Mouse (Mus musculus): ENCODE results near the gene Sowahd.
A peak's percentile ranks its signal among the peaks of the same experiment; 100 is the strongest.
"Not testable (repeated sequence)": the region's sequence is repeated elsewhere in the genome, so short reads cannot be mapped to it uniquely, and the experiment has no call there.

Gene Sowahd

DNA sequence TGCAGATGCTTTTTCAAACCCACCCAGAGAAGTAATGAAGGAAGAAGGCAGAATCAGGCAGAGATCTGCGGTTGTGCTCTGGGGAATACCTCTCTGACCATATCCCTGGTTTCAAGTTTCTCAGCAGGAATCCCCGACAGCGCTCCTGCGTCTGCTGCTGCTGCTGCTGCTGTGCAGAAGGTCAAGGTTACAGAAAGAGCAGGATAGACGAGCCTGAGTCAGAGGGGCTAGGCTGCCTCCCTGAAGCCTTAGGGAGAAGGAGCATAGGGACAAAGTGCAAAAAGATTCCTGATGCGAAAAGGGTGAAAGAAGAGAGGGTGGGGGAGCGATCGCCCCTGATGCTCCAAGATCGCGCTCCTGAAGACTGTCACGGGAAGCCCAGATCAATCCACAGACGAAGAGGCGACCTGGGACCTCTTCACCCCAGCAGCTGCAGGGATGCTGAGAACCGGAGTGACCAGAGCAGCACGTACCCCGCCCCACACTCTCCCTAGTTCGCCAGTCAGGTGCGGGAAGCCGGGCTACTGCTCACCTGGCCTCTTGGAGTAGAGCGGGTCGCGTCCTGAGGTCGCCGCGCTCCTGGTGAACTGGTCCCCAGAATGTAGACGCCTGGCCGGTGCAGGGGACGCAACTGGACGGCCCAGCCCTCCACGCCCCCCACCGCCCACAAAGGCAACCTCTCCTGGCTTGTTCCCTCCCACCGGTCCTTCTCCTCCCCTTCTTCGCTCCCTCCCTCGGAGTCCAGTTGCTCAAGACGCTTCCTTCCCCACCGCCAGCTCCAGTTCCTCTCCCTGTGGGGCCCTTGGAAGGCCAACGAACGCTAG lies at the start of gene Sowahd:
Gene Sowahd (plus strand): TSS at position 780 of the 824 bp plus-strand sequence.
- no peak for DNase-seq (ENCODE audit: extremely low read depth, insufficient read length, low spot score)

DNA sequence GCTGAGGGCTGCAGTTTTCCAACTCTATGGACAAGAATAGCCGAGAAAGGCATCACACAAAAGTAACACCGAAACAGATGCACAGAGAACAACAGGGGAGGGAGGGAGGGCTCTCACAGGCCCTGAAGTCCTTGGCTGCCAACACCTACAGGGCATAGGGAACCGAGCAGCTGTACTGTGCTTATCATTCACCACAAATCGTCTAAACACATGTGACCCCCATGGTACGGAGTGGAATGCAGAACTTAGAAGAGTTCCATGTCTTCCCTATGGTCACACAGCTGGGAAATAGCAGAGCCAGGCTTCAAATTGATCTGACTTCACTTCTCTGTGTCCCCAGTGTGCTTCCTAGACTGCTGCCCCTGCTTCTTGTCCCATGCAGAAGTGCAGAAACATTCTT lies 34.8 kb upstream of the Sowahd start:
- DNase-seq (ENCODE audit: extremely low read depth, insufficient read length, low spot score): no peak

DNA sequence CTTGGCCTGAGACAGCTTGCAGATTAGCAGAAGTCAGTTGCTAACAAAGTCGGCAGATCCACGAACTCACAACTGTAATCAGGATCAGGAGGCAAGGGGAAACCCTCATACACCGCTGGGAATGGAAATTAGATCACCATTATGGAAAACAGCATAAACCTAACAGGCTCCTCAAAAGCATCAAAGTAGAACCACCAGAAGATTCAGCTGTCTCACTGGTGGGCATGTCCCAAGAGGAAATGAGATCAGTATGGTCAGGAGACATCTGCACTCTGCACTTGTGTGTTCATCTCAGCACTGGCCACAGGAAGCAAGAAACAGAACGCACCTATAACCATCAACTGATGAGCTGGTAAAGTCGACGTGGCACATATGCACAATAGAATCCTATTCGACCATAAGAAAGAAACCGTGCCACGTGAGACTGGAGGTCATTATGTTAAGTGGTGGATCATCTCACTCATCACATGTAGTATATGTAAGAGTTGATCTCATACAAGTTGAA lies 30.4 kb upstream of the Sowahd start:
- no peak for DNase-seq (ENCODE audit: extremely low read depth, insufficient read length, low spot score)

DNA sequence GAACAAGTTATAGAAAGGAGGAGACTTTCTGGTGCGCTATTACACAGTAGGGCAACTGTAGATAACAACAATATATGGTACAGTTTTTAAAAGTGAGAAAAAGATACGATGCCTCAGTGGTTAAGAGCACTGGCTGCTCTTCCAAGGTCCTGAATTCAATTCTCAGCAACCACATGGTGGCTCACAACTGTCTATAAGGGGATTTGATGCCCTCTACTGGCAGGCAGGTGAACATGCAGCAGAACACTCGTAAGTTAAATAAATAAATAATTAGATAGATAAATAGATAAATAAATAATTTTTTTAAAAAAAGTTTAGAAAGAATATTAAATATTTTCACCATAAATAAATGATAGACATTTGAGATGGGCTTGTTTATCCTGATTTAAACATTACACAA lies 29.6 kb upstream of the Sowahd start:
- no peak for DNase-seq (ENCODE audit: extremely low read depth, insufficient read length, low spot score)

DNA sequence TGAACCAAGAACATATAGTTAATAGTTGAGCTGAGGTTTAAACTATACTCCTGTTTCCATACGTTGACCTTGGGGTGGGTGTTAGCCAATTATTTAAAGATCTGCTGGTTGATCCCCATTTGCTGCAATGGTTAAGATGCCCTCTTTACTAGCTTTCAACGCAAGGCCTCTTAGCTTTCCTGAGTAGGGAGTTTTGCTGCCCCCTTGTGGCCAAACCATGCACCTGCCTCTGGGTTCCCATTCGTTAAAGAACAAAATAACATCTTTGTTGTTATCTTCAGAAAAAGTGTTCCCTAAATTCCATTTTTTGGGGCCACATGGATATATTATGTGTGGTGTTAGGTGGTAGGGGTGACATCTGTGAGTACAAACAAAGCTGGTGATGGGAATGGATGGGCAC lies 26.0 kb upstream of the Sowahd start:
- DNase-seq (ENCODE audit: extremely low read depth, insufficient read length, low spot score): no peak

DNA sequence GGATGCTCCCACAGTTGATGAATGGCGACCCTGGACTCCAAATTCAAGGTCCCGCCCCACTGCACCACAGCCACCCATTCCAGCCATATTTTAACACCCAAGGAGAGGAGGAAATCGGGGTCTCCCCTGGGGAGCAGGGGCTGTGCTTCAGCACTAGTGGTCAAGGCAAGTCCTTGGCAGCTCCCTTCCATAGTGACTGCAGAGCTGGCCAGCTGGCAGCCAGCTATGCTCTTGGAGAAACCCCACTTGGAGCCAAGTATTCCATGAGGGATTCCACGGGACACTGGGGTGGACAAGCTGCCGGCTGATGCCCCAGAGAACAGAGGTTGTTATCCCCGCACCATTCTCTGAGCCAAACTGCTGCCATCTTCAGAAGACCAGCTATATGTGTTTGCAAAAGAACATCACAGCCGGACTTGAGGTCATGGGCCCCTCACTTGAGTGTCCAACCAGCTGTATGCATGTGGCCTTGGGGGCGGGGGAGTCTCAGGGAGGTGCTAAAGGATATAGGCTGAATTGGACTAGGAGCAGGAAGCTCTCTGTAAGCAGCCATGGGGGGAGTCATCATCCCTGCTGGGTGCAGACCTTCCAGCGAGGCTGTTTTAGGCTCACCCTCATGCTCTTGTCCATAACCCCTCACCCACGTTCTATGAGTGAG lies 24.9 kb upstream of the Sowahd start:
- DNase-seq (ENCODE audit: extremely low read depth, insufficient read length, low spot score): no peak

DNA sequence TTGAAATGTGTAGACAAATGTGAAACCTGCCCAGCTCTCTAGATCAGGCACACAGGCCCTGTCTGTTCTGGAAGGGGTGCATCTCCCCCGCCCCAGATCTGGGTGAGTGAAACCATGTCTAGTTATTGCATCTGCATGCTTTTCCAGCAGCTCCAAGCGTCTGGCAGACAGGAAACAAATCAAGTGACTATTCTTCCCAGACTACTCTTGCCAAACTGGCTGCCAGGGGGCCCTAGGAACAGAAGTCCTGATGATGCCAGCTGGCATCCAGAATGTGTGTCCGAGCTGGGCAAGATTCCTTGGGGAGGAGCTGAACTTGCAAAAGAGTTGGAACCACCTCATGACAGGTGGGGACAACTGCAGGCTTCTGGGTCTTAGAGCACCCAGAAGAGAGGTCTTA lies 20.3 kb upstream of the Sowahd start:
- DNase-seq (ENCODE audit: extremely low read depth, insufficient read length, low spot score): no peak

DNA sequence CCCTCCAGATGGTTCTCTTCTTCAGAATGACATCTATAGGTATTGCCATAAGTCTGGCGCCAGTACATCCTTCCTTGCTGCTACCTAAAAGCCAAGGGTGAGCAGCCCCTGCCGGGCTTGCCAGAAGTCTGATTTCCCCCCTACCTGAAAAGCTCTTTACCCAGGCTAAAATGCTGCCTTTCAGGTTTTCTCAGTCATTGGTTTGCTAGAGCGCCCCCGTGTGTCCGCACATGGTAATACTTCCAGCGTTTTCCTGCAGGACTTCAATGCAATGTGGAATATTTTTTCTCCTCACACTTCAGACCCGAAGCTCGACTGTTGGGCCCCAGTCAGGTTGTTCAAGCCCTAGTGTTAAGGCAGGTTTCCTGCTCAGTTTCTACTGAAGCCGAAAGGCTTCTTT lies 5.9 kb upstream of the Sowahd start:
- DNase-seq (ENCODE audit: extremely low read depth, insufficient read length, low spot score): no peak

DNA sequence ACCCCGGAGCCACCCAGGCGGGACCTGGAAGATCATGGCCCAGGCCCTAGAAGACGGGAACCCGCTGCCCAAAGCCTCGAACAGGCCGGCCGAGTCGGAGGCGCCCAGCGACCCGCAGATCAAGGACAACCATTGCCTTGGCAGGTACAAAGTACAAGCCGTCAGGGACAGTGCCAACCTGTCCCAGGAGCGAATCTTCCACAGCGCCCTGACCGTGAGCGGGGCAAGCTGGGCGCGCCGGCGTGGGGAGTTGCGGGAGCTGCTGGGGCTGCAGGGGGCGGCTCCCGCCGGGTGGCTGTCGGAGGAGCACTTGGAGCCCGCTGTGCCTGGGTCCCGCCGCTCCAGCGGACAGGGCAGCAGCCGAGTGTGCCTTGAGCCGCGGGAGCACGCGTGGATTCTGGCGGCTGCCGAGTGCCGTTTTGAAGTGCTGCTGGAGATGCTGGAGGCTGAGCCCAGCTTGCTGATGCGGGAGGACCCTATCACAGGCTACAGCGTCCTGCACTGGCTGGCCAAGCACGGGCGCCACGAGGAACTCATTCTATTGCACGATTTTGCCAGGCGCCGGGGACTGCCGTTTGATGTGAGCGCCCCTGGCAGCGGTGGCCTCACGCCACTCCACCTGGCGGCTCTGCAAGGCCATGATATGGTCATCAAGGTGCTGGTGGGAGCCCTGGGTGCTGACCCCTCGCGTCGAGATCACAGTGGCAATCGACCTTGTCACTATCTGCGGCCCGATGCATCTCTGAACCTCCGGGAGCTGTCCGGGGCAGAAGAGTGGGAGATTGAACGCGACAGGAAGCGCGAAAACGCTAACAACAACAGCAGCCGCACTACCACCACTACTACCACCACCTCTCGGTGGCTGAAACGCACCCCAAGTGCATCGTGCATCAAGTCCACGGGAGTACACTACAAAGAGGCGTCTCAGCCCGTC lies 512 bp downstream of the Sowahd start:
- peak; percentile 2 for DNase-seq (ENCODE audit: extremely low read depth, insufficient read length, low spot score)

DNA sequence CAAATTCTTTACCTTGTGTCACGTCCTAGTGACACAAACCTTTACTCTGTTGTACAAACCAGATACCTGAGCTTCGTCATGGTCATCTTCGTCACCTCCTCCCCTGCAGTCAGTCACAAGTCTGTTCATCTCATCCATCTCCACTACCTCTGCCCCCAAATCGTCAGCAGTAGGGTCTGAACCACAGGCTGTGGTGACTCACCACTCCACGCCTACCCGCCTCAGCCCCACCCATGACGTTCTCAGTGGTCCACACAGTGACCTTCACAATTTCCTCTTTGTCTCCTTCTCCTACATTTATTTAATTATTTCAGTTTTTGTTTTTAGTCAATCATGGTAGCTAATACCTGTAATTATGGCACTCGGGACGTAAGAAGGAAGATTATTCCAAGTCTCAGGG lies 15.3 kb downstream of the Sowahd start:
- no peak for DNase-seq (ENCODE audit: extremely low read depth, insufficient read length, low spot score)

DNA sequence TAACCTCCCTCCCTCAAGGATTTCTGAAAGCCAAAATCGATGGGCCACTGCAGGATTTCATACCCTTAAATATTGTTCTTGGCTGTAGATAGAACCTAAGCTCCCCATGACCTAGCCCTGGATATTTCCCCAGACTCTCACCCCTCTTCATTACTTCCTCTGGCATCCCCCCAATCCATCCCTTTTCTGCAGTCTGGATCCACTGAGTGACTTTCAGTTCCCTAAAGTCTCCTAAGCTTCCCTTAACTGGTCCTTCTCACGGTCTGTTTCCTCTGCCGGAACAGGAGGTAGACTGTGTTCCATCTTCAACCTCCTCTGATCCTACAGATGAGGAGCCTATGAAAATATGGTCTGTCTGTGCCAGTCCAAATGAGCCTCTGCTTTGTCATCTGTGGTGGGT lies 18.7 kb downstream of the Sowahd start:
- no peak for DNase-seq (ENCODE audit: extremely low read depth, insufficient read length, low spot score)

DNA sequence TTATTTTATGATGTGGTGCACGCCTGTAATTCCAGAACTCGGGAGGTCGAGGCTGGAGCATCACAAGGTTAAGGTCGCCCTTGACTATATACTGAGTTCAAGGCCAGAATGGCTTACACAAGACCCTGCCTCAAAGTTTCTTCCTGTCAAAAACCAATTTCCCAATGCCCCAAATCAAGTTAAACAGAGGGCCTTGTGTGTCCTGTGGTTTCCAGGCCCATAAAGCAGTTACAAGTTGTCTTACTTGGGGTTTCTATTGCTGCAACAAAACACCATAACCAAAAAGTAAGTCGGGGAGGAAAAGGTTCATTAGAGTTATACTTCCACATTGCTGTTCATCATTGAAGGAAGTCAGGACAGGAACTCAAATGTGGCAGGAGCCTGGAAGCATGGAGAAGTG lies 20.1 kb downstream of the Sowahd start:
- DNase-seq (ENCODE audit: extremely low read depth, insufficient read length, low spot score): no peak

DNA sequence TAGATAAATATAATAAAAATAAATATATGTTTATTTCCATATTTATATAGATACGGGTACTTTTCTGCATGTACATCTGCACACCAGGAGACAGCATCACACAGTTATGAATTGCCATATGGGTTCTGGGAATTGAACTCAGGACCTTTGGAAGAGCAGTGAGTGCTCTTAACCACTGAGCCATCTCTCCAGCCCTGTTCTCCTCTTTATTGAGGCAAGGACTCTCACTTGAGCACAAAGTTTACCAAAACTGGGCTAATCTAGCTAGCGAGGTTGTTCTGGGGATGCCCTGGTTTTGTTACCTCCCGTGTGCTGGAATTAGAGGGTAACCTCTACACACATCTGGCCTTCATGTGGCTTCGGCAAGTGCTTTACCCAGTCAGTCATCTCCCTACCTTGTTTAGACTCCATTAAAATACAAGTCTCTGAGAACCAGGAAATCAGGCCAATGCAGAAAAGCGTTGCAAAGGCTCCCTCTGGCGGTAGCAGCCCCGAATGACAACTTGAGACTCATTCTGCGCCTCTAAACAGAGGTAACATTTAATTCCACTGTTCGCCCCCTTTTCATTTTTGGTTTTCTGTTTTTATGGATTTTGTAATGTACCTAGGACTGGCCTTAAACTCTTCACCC lies 25.7 kb downstream of the Sowahd start:
- DNase-seq (ENCODE audit: extremely low read depth, insufficient read length, low spot score): peak; percentile 43

DNA sequence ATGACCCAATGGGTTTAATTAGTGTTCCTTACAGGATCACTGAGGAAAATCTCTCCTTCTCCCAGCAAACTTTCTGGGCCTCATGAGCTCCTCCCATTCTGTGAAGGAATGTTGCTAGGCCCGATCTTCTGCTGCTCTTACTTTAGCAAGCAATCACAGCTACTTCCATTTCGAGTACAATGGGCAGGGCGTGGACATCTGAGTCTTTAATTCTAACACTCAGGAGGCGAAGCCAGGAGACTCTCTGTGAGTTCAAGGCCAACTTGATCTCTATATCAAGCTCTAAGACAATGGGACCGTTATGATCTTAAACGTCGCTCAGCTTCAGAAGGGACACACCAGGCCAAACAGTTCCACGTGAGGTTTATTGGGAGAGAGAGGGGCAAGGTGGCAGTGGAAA lies 28.0 kb downstream of the Sowahd start:
- DNase-seq (ENCODE audit: extremely low read depth, insufficient read length, low spot score): no peak

DNA sequence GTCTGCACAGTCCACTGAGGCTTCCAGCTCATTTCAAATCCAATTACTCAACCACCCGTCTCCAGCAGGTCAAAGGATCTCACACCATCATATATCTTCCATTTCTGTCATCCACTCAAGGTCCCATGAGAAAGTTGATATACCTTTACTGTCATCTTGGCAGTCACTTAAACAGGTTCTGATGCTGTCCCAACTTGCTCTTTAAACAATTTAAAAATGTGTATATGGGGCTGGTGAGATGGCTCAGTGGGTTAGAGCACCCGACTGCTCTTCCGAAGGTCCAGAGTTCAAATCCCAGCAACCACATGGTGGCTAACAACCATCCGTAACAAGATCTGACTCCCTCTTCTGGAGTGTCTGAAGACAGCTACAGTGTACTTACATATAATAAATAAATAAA lies 31.7 kb downstream of the Sowahd start:
- not testable (repeated sequence) for DNase-seq (ENCODE audit: extremely low read depth, insufficient read length, low spot score)

DNA sequence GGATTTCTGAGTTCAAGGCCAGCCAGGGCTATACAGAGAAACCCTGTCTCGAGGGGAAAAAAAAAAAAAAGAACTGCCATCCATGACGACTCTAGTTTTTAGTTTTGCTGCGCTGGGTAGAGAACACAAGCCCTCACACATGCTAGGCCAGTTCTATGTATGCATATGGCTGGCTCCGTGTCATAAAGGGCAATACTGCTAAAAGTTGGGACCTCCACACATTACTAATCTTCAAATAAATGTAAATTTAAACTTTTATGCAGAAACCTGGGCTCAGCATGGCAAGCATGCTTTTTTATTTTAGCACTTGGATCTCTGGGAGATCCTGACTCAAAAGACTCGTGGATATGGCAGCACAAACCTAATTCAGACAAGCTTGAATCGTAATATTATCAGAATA lies 32.5 kb downstream of the Sowahd start:
- no peak for DNase-seq (ENCODE audit: extremely low read depth, insufficient read length, low spot score)

DNA sequence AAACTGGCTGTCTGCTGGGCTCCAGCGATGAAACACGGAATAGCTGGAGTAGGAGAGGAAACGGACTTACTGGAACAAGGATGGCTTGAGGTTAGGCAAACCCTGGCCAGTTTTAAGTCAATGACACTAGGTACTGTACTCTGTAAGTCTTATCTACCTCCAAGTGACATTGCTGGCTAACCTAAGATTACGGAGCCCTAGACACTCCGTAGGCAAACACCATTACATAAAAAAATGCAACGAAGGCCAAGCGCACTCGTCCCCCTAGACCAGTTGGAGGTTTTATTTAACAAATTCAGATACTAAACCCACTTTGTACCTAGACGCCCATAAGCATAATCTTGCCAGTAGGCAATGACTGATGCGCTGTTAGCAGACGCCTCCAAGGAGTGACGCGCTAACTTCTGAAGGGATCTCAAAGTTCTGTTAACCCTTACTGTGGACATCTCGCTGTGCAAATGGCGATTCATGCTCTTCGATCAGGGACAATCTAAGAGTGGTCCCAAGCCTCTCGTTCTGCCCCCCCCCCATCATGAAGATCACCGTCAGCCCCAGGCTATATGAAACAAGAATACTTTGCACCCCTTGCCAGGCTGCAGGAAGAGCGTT lies 35.8 kb downstream of the Sowahd start:
- DNase-seq (ENCODE audit: extremely low read depth, insufficient read length, low spot score): no peak

DNA sequence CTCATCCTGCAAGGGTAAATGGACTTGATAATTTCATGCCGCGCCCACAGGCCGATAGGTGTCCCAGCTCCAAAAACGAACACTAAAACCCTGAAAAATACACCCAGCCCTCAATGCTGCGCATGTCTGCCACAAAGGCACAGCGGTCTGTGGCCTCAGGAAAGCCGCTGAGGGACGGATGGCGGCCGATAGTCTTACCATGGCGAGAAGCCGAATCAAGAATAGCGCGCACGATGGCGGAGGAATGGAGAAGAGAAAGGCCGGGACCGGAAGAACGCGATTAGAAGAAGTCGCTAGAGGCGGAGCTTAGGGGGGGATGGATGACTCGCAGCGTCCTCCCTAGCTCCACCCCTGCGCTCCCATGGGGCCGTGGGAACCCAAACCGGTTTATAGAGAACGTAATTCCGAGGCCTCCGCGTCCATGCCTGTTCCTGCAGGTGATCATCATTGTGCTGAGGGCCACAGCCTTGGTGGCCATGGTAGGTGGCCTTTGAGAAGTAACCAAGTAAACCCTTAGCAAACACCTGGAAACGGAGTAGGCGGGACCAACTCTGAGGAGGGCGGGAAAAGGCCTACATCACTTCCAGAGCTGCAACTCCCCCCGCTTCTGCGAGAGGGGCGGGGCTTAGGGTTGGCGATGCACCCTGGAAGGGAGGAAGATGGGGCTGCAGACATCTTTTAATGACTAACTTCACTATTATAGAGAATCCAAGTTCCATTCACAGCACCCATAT lies 36.4 kb downstream of the Sowahd start, which contains the start of gene Rpl39:
Gene Rpl39 (minus strand): TSS at position 476 of the 734 bp plus-strand sequence.
- DNase-seq (ENCODE audit: extremely low read depth, insufficient read length, low spot score): peak; percentile 86

DNA sequence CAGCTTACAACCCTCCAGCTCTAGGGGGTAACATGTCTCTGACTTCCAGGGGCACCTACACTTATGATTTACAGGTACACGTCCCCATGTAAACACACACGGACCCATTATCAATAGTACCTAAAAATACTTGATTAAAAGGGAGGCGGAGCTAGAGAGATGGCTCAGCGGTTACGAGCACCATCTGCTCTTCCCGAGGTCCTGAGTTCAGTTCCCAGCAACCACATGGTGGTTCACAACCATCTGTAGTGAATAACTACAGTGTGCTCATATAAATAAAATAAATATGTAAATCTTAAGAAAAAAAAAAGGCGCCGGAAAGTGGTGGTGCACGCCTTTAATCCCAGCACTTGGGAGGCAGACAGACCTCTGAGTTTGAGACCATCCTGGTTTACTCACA lies 37.0 kb downstream of the Sowahd start:
- DNase-seq (ENCODE audit: extremely low read depth, insufficient read length, low spot score): no peak

All from 3134 (cell line).